Mouse (Mus musculus): ENCODE data around the gene Ces3b. TPM values are rescaled to one million over a fixed set of nuclear protein-coding genes. Genes with fewer than 3 reads are reported as not detected.

Ces3b gene
- not detected for polyA plus RNA-seq (2017; shearing (Covaris generic))

GRCm38 (mm10) chr8:105083449-105084050 lies at the start of gene Ces3b:
TSS of gene Ces3b (plus strand) at chr8:105083753.

DNA sequence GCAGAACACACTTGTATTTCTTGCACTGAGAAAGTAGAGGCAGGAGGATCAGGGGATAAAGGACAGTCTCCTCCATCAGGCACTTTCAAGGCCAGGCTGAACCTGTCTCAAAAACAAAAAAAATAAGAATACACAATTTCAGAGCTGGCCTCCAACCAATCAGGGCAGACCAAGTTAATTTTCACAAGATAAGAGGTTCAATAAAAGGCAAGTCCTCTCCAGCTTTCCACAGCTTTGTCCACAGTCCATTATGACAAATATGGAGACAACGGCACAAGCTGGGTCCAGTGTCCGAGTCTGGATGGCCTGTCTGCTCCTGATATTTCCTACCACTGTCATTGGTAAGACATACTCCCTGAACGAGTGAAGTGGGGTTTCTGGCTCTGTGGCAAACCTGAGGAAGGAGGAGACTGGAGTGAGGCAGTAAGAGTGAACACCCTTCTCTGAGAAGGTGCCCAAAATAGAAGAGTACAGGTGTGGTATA lies 35.1 kb upstream of the Ces3b start, which contains the start of gene Ces3a:
Ces3a (plus strand) TSS at position 231 of the 484 bp plus-strand sequence.

GRCm38 (mm10) chr8:105131509-105131908 lies 48.0 kb downstream of the Ces3b start, which contains the start of gene Ces4a:
TSS of gene Ces4a (plus strand) at chr8:105131800.

Other genes starting within 250 kb of the Ces3b start
- gene Ces2c, start 236.7 kb upstream of the Ces3b start, polyA plus RNA-seq (2017; shearing (Covaris generic)): 6.8 TPM
- not detected for gene Ces2e, start 157.5 kb upstream of the Ces3b start, polyA plus RNA-seq (2017; shearing (Covaris generic))
- gene Ces2f, start 136.4 kb upstream of the Ces3b start, polyA plus RNA-seq (2017; shearing (Covaris generic)): not detected
- not detected for gene Ces2g, start 122.0 kb upstream of the Ces3b start, polyA plus RNA-seq (2017; shearing (Covaris generic))
- not detected for gene Ces2h, start 82.9 kb upstream of the Ces3b start, polyA plus RNA-seq (2017; shearing (Covaris generic))
- gene Ces3a, start 35.2 kb upstream of the Ces3b start, polyA plus RNA-seq (2017; shearing (Covaris generic)): not detected
- not detected for gene Ces4a, start 48.0 kb downstream of the Ces3b start, polyA plus RNA-seq (2017; shearing (Covaris generic))
- gene Cbfb, start 86.9 kb downstream of the Ces3b start, polyA plus RNA-seq (2017; shearing (Covaris generic)): 118 TPM
- gene D230025D16Rik, start 141.4 kb downstream of the Ces3b start, polyA plus RNA-seq (2017; shearing (Covaris generic)): 27.3 TPM
- 0.92 TPM for gene B3gnt9, start 171.4 kb downstream of the Ces3b start, polyA plus RNA-seq (2017; shearing (Covaris generic))
- 80.1 TPM for gene Tradd, start 180.9 kb downstream of the Ces3b start, polyA plus RNA-seq (2017; shearing (Covaris generic))
- 21.7 TPM for gene Fbxl8, start 180.9 kb downstream of the Ces3b start, polyA plus RNA-seq (2017; shearing (Covaris generic))
- gene Hsf4, start 186.0 kb downstream of the Ces3b start, polyA plus RNA-seq (2017; shearing (Covaris generic)): 0.80 TPM
- not detected for gene Nol3, start 192.4 kb downstream of the Ces3b start, polyA plus RNA-seq (2017; shearing (Covaris generic))
- gene 4931428F04Rik, start 206.1 kb downstream of the Ces3b start, polyA plus RNA-seq (2017; shearing (Covaris generic)): 1.3 TPM
- gene Exoc3l, start 212.3 kb downstream of the Ces3b start, polyA plus RNA-seq (2017; shearing (Covaris generic)): 1.5 TPM
- 168 TPM for gene E2f4, start 213.9 kb downstream of the Ces3b start, polyA plus RNA-seq (2017; shearing (Covaris generic))
- gene Elmo3, start 221.8 kb downstream of the Ces3b start, polyA plus RNA-seq (2017; shearing (Covaris generic)): 9.4 TPM
- gene Lrrc29, start 242.5 kb downstream of the Ces3b start, polyA plus RNA-seq (2017; shearing (Covaris generic)): 4.7 TPM
- gene Tmem208, start 242.6 kb downstream of the Ces3b start, polyA plus RNA-seq (2017; shearing (Covaris generic)): 127 TPM